Mouse (Mus musculus) intestine, postnatal 0 days (tissue): ENCODE results near the gene Map1lc3b. TPM values are rescaled to one million over a fixed set of nuclear protein-coding genes. Genes with fewer than 3 reads are reported as not detected.

Experiments used
- ATAC-seq: fragments of 200-750 bp; cut with Nextera tagmentation; 2 replicates; pipeline ENCODE4 v1.8.0; 2017; ENCODE audit warnings: mild to moderate bottlenecking, moderate TSS enrichment, moderate library complexity
- H3K27ac ChIP-seq: fragments of 300-500 bp; sonication (generic); 2 replicates; pipeline ENCODE4 v1.5.1; 2014; ENCODE audit warnings: mild to moderate bottlenecking, low read depth, low read length, moderate library complexity
- H3K27me3 ChIP-seq: fragments of 300-500 bp; sonication (generic); replicated peaks from 2 replicates; pipeline ENCODE4 v1.6.1; 2014; ENCODE audit warnings: low read length, mixed read lengths; ENCODE audit not compliant: control insufficient read depth, insufficient read depth
- H3K36me3 ChIP-seq: fragments of 300-500 bp; sonication (generic); 2 replicates; pipeline ENCODE4 v1.6.1; 2014; ENCODE audit warnings: mild to moderate bottlenecking, moderate library complexity; ENCODE audit not compliant: control insufficient read depth, insufficient read depth
- H3K4me1 ChIP-seq: fragments of 300-500 bp; sonication (generic); replicated peaks from 2 replicates; pipeline ENCODE4 v1.6.1; 2014; ENCODE audit warnings: antibody characterized with exemption, low read length, mixed read lengths; ENCODE audit not compliant: control insufficient read depth, insufficient read depth
- H3K4me2 ChIP-seq: fragments of 300-500 bp; sonication (generic); replicated peaks from 2 replicates; pipeline ENCODE4 v1.6.1; 2014; ENCODE audit warnings: low read depth, mild to moderate bottlenecking, moderate library complexity
- H3K4me3 ChIP-seq: fragments of 300-500 bp; sonication (generic); 2 replicates; pipeline ENCODE4 v1.5.1; 2014; ENCODE audit warnings: low read depth, low read length
- H3K9ac ChIP-seq: fragments of 300-500 bp; sonication (generic); 2 replicates; pipeline ENCODE4 v1.6.1; 2014; ENCODE audit warnings: mild to moderate bottlenecking, low read depth, low read length
- H3K9me3 ChIP-seq: fragments of 300-500 bp; sonication (generic); 2 replicates; pipeline ENCODE4 v1.6.1; 2016; ENCODE audit warnings: mixed run types; ENCODE audit not compliant: control insufficient read depth
- CTCF ChIP-seq: sonication (generic); IDR thresholded peaks from 2 replicates; pipeline ENCODE4 v1.5.1; 2016; ENCODE audit warnings: low read depth, mild to moderate bottlenecking, control low read depth, antibody characterized with exemption, moderate library complexity
- WGBS: fragments of 180-500 bp; shearing (Covaris S2); extraction: QIAGEN DNeasy Blood & Tissue Kit; methylation state at CpG from one replicate; pipeline ENCODE4 v1.1.7; 2014; 5-methylcytosine and 5-hydroxymethylcytosine counted together
- polyA plus RNA-seq: library from polyadenylated mRNA; unstranded; fragments of >200 nt; fragmentation: Nextera tagmentation; extraction: Ambion mirVana; gene quantifications from 2 replicates; pipeline ENCODE4 v1.2.1, GENCODE M21; 2015

The Map1lc3b gene
- polyA plus RNA-seq, 1 experiment from 2014 or later, result 264 TPM

DNA sequence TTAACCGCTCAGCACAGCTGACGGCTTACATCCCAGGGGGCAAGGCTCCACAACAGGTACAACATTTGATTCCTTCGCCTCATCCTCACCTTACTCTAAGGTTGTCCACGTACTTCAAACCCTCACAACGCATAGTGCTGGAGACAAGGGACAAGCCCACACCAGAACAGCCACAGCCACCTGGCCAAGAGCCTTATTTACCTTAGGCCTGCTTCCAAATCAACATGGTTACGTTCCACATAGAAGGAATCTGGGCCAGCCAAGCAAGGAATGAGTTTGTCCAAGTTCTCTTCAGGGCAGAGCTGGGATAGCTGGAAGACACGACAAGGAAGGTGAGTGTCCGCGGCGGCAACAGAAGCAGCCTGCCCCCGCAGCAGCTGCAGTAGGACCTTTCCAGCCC is 19.8 kb downstream of the Map1lc3b start:
- H3K36me3 ChIP-seq, result peaks cover 58% of the 10 kb centered on the region
- H3K27ac ChIP-seq, result no peak overlapping the region
- no peaks in the 10 kb centered on the region for H3K4me1 ChIP-seq
- H3K27me3 ChIP-seq, result no peaks in the 10 kb centered on the region
- 93% methylated on average over 11 of the region's 11 CpGs for WGBS
- ATAC-seq, result no peak
- H3K9me3 ChIP-seq, result no peaks in the 10 kb centered on the region
- TF ChIP-seq CTCF, result no peak
- no peak overlapping the region for H3K9ac ChIP-seq
- H3K4me3 ChIP-seq, result no peak overlapping the region
- H3K4me2 ChIP-seq, result no peak overlapping the region

DNA sequence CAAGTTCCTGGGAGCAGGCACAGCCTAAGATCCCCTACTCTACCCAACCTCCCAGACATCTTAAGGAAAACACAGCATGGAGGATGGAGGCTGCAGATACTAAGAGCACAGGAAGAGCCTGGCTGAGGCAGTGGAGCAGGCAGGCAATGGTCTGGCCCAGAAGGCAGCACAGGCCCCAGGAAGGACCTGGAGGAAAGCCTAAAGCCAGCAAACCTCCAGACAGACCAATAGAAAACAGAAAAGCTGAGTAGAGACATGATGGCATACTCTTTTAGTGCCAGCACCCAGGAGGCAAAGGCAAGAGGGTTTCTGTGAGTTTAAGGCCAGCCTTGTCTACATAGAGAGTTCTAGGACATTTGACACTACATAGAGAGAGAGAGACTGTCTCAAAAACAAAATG is 23.3 kb downstream of the Map1lc3b start:
- TF ChIP-seq CTCF, result no peak
- ATAC-seq, result no peak
- Histone ChIP-seq H3K27ac (no peak overlapping the region), H3K9ac (no peak overlapping the region), H3K4me3 (no peak overlapping the region), H3K9me3 (no peaks in the 10 kb centered on the region), H3K27me3 (no peaks in the 10 kb centered on the region), H3K4me2 (no peak overlapping the region), H3K4me1 (no peaks in the 10 kb centered on the region), H3K36me3 (peaks cover 47% of the 10 kb centered on the region)

DNA sequence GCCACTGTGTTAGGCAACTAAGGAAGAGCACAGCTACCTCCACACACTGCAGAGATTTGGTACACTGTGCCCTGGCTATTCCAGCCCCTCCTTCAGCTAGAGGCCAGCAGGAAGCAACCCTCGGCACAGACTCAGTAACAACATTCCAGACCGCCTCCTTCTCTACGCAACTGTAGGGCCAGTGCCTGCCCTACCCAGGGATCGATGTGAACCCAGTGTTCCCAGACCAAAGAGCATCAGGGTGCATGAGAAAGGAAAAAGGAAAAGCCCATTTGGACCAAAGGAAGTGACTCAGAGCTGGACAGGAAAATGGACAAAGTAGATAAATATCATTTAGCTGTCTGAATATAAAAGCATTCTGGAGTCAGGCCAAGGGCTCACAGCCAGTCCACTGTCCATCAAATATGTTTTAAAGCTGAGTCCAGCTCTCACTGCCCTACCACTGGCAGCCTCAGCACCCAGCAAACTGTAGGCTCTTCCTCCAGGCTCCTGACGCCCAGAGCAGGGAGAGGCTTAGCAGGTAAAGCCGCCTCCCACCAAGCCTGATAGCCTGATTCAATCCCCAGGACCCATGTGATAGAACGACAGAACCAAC is 29.3 kb downstream of the Map1lc3b start:
- WGBS, result 19% methylated on average over 7 of the region's 7 CpGs
- Histone ChIP-seq H3K9me3 (no peaks in the 10 kb centered on the region), H3K36me3 (peaks cover 17% of the 10 kb centered on the region), H3K9ac (no peak overlapping the region), H3K27me3 (no peaks in the 10 kb centered on the region), H3K4me3 (no peak overlapping the region), H3K27ac (peak overlapping the region; percentile 68), H3K4me1 (peaks cover 7% of the 10 kb centered on the region), H3K4me2 (0 out of 2 replicates have a peak overlapping the region, but pooled peaks have one; percentile 6)
- TF ChIP-seq CTCF, result no peak
- peak; percentile 87 for ATAC-seq

DNA sequence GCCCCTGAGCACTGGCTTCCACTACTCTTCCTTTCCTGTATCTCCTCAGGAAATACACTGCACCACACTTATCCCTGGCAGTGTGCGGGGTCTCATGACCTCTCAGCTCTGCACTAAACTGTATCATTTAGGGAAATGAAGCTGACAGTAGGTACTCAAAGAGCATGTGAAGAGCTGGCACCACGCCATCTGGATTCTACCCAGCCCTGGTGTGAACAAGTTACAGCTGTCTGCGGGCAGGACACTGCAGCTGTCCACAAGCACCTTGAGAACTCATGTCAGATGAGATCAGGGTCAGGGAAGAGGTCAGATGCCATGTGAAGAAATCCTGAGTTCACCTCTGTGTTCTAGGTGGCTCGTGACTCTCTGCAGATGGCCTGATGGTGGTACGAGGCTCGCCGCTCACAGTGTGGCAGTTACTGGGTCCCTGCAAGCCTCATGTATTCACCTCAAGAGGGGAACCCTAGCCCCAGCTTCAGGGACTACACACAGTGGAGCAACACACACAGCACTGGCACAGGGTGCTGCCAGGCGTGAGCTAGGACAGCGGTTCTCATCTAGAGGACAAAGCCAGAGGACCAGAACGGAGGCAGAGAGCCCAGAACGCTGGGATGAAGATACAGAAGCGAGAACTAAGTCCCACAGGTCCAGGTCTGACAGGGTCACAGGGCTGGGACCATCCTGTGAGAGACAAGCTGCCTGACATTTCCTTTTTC is 30.8 kb downstream of the Map1lc3b start:
- Histone ChIP-seq H3K4me1 (peaks cover 7% of the 10 kb centered on the region), H3K4me3 (no peak overlapping the region), H3K27ac (no peak overlapping the region), H3K36me3 (peaks cover 17% of the 10 kb centered on the region), H3K27me3 (no peaks in the 10 kb centered on the region), H3K9me3 (no peaks in the 10 kb centered on the region), H3K9ac (no peak overlapping the region), H3K4me2 (no peak overlapping the region)
- no peak for TF ChIP-seq CTCF
- ATAC-seq, result no peak
- 70% methylated on average over 12 of the region's 12 CpGs for WGBS

DNA sequence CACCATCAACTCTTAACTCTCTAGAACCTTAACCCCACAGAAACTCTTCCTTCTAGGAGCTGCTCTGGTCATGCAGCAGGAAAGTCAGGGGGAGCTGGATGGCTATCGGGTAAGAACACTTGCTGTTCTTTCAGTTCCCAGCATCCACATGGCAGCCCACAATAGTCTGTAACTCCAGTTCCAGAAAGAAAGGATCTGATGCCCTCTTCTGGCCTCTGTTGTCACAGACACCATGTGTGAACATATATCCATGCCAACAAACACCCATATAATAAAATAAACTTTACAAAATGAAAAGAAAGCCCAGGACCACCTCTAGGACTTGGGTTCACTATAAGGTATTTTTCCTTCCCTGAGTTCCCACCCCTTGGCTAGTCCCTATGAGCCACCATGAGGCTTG is 31.7 kb downstream of the Map1lc3b start:
- no peaks in the 10 kb centered on the region for H3K27me3 ChIP-seq
- no peak for ATAC-seq
- 66% methylated on average over 1 of the region's 1 CpGs for WGBS
- no peaks in the 10 kb centered on the region for H3K9me3 ChIP-seq
- peaks cover 7% of the 10 kb centered on the region for H3K4me1 ChIP-seq
- no peak overlapping the region for H3K27ac ChIP-seq
- peak; percentile 54 for TF ChIP-seq CTCF
- no peak overlapping the region for H3K9ac ChIP-seq
- H3K36me3 ChIP-seq, result peaks cover 11% of the 10 kb centered on the region
- H3K4me2 ChIP-seq, result no peak overlapping the region
- H3K4me3 ChIP-seq, result no peak overlapping the region

DNA sequence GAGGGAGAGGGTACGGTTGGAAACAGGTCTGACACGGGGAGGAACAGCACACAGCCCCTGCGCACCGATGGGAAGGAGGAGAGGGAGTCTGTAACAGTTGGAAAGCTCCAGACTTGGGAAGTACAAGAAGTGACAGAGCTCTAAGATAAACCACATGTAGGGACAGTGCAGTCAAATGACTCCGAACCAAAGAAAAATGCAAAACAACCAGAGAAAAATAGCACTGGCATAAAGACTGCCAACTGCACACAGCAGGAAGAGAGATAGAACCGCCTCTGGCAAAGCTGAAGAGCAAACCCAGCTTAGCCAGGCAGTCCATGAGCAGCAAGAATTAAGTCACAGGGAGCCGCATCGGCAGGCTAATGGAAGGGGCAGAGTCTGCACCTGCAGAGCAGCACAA is 32.9 kb downstream of the Map1lc3b start:
- no peak for TF ChIP-seq CTCF
- H3K9me3 ChIP-seq, result no peaks in the 10 kb centered on the region
- H3K4me2 ChIP-seq, result no peak overlapping the region
- WGBS, result 86% methylated on average over 8 of the region's 8 CpGs
- H3K4me3 ChIP-seq, result no peak overlapping the region
- no peak overlapping the region for H3K9ac ChIP-seq
- no peaks in the 10 kb centered on the region for H3K27me3 ChIP-seq
- ATAC-seq, result no peak
- no peak overlapping the region for H3K27ac ChIP-seq
- peaks cover 7% of the 10 kb centered on the region for H3K4me1 ChIP-seq
- H3K36me3 ChIP-seq, result peaks cover 10% of the 10 kb centered on the region; the same call in 1 of the 2 replicates
